Mouse (Mus musculus): Measurements from ENCODE around the gene Herc1.

DNA sequence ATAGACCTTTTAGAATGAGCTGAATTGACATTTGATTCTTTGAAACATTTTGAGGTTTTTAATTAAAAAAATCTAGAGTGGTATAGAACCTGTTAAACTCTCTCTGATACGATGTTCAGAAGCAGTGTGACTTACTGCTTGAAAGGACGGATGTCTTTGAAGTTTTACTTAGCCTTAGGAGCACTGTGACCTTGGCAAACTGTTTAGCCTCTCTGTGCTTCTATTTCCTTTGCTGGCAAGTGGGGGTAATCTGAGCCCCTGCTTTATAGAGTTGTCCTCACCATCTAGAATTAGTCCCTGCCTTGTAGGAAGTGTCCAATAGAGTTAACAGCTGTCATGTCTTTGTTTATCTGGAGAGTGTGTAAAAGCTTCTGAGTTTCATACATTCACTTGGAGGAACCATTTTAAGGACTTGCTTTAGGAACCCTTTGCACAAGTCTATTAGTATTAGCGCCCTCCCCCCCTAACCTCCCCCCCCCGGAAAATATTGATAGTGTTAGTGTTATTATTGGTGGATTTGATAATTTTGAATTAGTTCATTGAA, 18.7 kb downstream of the Herc1 start:
- TF ChIP-seq CTCF (IDR thresholded peaks at IDR 0.05; ENCODE audit: low read depth), result no peak
- TF ChIP-seq EP300 (IDR thresholded peaks at IDR 0.05; ENCODE audit: low read depth), result no peak

Data from heart, postnatal 0 days (tissue).